Mouse (Mus musculus) cerebellum, adult 2 months (tissue): ENCODE data around the gene Qrich1.

Experiments
- CTCF ChIP-seq: fragments of 200-500 bp; IDR thresholded peaks from 2 replicates; pipeline ENCODE4 v1.5.1; 2011; ENCODE audit warnings: low read depth, mild to moderate bottlenecking, control low read depth, low read length, moderate library complexity, borderline replicate concordance; ENCODE audit not compliant: insufficient read depth
- POLR2A ChIP-seq: fragments of 200-500 bp; IDR thresholded peaks from 2 replicates; pipeline ENCODE4 v1.6.1; 2011; ENCODE audit warnings: low read length, control low read depth, borderline replicate concordance; ENCODE audit not compliant: insufficient read depth

- TF ChIP-seq CTCF (no peak), POLR2A (no peak)
Measured at GRCm38 (mm10) chr9:108491286-108491580, 25.4 kb upstream of the Qrich1 start.
